Mouse (Mus musculus) hindbrain, embryonic 15.5 days (tissue): Measurements from ENCODE around the gene Ccdc186. TPM values are rescaled to one million over a fixed set of nuclear protein-coding genes. Genes with fewer than 3 reads are reported as not detected.

ENCODE experiments used
- ATAC-seq: fragments of 200-750 bp; cut with Nextera tagmentation; 2 replicates; pipeline ENCODE4 v1.8.0; 2017; ENCODE audit warnings: low read depth, moderate number of reproducible peaks, moderate TSS enrichment; ENCODE audit not compliant: low FRiP score
- H3K27ac ChIP-seq: fragments of 300-500 bp; sonication (generic); replicated peaks from 2 replicates; pipeline ENCODE4 v1.5.1; 2015; ENCODE audit warnings: mild to moderate bottlenecking, inconsistent platforms
- H3K27me3 ChIP-seq: fragments of 300-500 bp; sonication (generic); 2 replicates; pipeline ENCODE4 v1.6.1; 2015; ENCODE audit warnings: control low read depth, inconsistent platforms
- H3K36me3 ChIP-seq: fragments of 300-500 bp; sonication (generic); 2 replicates; pipeline ENCODE4 v1.6.1; 2015; ENCODE audit warnings: control low read depth, inconsistent platforms
- H3K4me1 ChIP-seq: fragments of 300-500 bp; sonication (generic); replicated peaks from 2 replicates; pipeline ENCODE4 v1.6.1; 2015; ENCODE audit warnings: control low read depth, inconsistent platforms
- H3K4me2 ChIP-seq: fragments of 300-500 bp; sonication (generic); 2 replicates; pipeline ENCODE4 v1.6.1; 2015; ENCODE audit warnings: moderate library complexity, mild to moderate bottlenecking, inconsistent platforms
- H3K4me3 ChIP-seq: fragments of 300-500 bp; sonication (generic); 2 replicates; pipeline ENCODE4 v1.5.1; 2015; ENCODE audit warnings: mild to moderate bottlenecking, inconsistent platforms
- H3K9ac ChIP-seq: fragments of 300-500 bp; sonication (generic); 2 replicates; pipeline ENCODE4 v1.6.1; 2015; ENCODE audit warnings: inconsistent platforms
- H3K9me3 ChIP-seq: fragments of 300-500 bp; sonication (generic); 2 replicates; pipeline ENCODE4 v1.6.1; 2016; ENCODE audit warnings: control low read depth, inconsistent platforms
- WGBS: fragments of 180-500 bp; shearing (Covaris S2); methylation state at CpG from one replicate; pipeline ENCODE4 v1.1.7; 2015; 5-methylcytosine and 5-hydroxymethylcytosine counted together
- polyA plus RNA-seq: library from polyadenylated mRNA; unstranded; fragments of >200 nt; fragmentation: Nextera tagmentation; extraction: Ambion mirVana; gene quantifications from 2 replicates; pipeline ENCODE4 v1.2.1, GENCODE M21; 2015

The Ccdc186 gene
- polyA plus RNA-seq, result 20.3 and 22.9 TPM in 2 replicates

DNA sequence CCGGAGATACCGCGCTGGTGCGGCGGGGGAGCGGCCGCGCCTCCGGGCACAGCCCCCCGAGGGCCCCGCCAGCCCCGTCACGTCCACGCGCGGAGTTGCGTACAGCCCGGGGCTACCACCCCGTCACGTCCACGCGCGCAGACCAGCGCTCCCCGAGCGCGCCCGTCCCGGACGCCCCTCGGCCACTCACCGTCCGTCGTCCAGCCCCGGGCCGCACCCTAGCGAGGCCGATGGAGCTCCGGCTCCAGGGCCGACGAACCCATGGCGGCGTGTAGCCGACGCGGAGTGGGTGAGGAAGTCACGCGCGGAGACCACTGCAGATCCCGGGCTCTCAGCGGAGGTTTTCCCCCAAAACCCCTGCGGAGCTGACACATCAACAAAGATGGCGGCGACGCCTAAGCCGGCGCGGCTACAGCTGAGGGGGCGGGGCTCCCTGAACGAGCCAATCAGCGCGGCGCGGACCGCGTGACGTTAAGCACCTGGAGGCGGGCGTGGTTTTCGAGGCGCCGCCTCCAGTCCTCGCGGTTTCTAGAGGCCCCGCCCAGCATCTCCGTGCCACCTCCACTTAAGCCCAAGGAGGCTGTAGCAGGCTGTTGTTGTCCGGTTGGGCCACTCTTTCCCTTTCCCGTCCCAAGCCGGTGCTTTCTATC lies at the start of gene Ccdc186:
TSS of gene Ccdc186 (minus strand) at position 393 of the 650 bp plus-strand sequence.
- peak within 1 kb of the TSS; percentile 85 for H3K27ac ChIP-seq
- peak within 1 kb of the TSS; percentile 74 for H3K4me3 ChIP-seq
- peak; percentile 98 for ATAC-seq
- peak within 1 kb of the TSS; percentile 70 for H3K4me2 ChIP-seq
- H3K36me3 ChIP-seq, result no peaks in the 10 kb centered on the region
- under 1% methylated on average over 79 of the region's 79 CpGs for WGBS
- H3K4me1 ChIP-seq, result peaks cover 44% of the 10 kb centered on the region
- peaks cover 3% of the 10 kb centered on the region; the same call in 1 of the 2 replicates for H3K27me3 ChIP-seq
- H3K9ac ChIP-seq, result peak within 1 kb of the TSS; percentile 83
- no peaks in the 10 kb centered on the region for H3K9me3 ChIP-seq

GRCm38 (mm10) chr19:56867701-56868100 lies 45.7 kb upstream of the Ccdc186 start:
- 69% methylated on average over 4 of the region's 4 CpGs for WGBS
- Histone ChIP-seq H3K4me2 (no peak overlapping the region), H3K4me1 (no peaks in the 10 kb centered on the region), H3K9ac (no peak overlapping the region), H3K9me3 (no peaks in the 10 kb centered on the region), H3K4me3 (no peak overlapping the region), H3K27ac (no peak overlapping the region), H3K36me3 (no peaks in the 10 kb centered on the region), H3K27me3 (peaks cover 15% of the 10 kb centered on the region)
- no peak; the same call in 1 of the 2 replicates for ATAC-seq

GRCm38 (mm10) chr19:56856455-56856854 lies 34.5 kb upstream of the Ccdc186 start:
- Histone ChIP-seq H3K4me2 (no peak overlapping the region), H3K27me3 (no peaks in the 10 kb centered on the region), H3K9me3 (no peaks in the 10 kb centered on the region), H3K9ac (no peak overlapping the region), H3K4me3 (no peak overlapping the region), H3K4me1 (no peaks in the 10 kb centered on the region), H3K36me3 (no peaks in the 10 kb centered on the region), H3K27ac (no peak overlapping the region)
- WGBS, result 63% methylated on average over 5 of the region's 5 CpGs
- ATAC-seq, result no peak

DNA sequence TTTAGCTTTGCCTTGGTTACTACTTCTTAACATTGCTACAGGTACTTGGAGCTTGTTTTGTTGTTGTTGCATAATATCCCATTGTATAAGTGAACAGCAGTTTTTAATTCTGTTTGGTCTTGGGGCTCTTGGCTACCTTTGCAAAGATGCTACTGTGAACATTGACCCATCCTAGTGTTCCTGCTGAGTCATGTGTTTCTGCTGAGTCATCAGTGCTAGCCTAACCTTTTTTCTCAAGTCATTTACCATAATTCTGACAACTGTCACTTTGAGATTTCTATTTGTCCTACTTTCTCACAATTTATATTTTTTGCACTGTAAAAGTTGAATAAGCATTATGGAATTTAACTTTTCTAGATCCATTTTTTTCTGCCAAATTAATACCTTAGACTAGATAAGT lies 30.6 kb upstream of the Ccdc186 start:
- H3K4me3 ChIP-seq, result no peak overlapping the region
- H3K36me3 ChIP-seq, result no peaks in the 10 kb centered on the region
- no peak for ATAC-seq
- no peak overlapping the region for H3K9ac ChIP-seq
- H3K4me2 ChIP-seq, result no peak overlapping the region
- H3K27me3 ChIP-seq, result no peaks in the 10 kb centered on the region
- no peaks in the 10 kb centered on the region for H3K4me1 ChIP-seq
- H3K27ac ChIP-seq, result no peak overlapping the region
- no peaks in the 10 kb centered on the region for H3K9me3 ChIP-seq

- H3K9me3 ChIP-seq, result no peaks in the 10 kb centered on the region
- no peaks in the 10 kb centered on the region for H3K27me3 ChIP-seq
- no peak for ATAC-seq
- no peak overlapping the region for H3K4me3 ChIP-seq
- WGBS, result 83% methylated on average over 12 of the region's 12 CpGs
- H3K36me3 ChIP-seq, result no peaks in the 10 kb centered on the region
- no peak overlapping the region for H3K27ac ChIP-seq
- H3K9ac ChIP-seq, result no peak overlapping the region
- no peaks in the 10 kb centered on the region for H3K4me1 ChIP-seq
- H3K4me2 ChIP-seq, result no peak overlapping the region
Observed at GRCm38 (mm10) chr19:56842974-56843373, 21.0 kb upstream of the Ccdc186 start.

DNA sequence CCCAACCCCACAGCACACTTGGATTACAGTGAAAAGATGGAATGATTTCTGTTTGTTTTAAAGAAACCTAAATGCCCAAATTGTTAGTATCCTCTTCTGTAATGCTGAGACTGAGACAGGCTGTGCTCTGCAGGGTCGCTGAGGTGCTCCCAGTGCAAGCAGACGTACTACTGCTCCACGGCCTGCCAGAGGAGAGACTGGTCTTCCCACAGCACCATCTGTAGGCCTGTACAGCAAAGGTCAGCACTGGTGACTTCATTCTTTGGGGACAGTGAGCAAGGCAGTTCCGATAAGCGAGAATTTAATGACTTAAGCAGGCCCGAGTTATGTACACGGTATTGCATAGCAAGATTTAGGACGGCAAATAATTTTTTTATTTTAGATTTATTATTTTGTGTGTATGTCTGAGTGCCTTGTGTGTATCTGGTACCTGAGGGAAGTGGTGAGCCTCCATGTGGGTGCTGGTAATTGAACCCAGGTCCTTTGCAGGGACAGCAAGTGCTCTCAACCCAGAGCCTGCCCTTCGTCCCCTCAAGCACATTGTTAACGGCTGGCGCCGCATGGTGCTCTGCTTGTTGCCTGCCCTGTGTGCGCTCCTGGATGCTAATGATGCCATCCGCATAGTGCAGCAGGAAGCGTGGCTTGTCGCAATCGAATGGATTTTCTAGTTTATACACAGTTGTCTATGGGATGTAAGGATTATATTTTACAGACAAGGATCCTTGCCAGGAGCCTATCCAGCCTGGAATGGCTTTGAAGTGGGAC lies 17.1 kb upstream of the Ccdc186 start:
- no peaks in the 10 kb centered on the region for H3K27me3 ChIP-seq
- H3K36me3 ChIP-seq, result no peaks in the 10 kb centered on the region
- no peaks in the 10 kb centered on the region for H3K9me3 ChIP-seq
- H3K4me2 ChIP-seq, result no peak overlapping the region
- WGBS, result 61% methylated on average over 17 of the region's 17 CpGs
- H3K4me3 ChIP-seq, result no peak overlapping the region
- H3K4me1 ChIP-seq, result no peaks in the 10 kb centered on the region
- no peak for ATAC-seq
- H3K27ac ChIP-seq, result no peak overlapping the region
- H3K9ac ChIP-seq, result no peak overlapping the region

- H3K4me1 ChIP-seq, result no peaks in the 10 kb centered on the region
- no peak overlapping the region for H3K4me2 ChIP-seq
- H3K36me3 ChIP-seq, result no peaks in the 10 kb centered on the region
- no peak overlapping the region for H3K27ac ChIP-seq
- no peak overlapping the region for H3K9ac ChIP-seq
- H3K4me3 ChIP-seq, result no peak overlapping the region
- H3K27me3 ChIP-seq, result no peaks in the 10 kb centered on the region
- WGBS, result 29% methylated on average over 9 of the region's 9 CpGs
- no peaks in the 10 kb centered on the region for H3K9me3 ChIP-seq
- no peak for ATAC-seq
Observed at GRCm38 (mm10) chr19:56835340-56835739, 13.3 kb upstream of the Ccdc186 start.

DNA sequence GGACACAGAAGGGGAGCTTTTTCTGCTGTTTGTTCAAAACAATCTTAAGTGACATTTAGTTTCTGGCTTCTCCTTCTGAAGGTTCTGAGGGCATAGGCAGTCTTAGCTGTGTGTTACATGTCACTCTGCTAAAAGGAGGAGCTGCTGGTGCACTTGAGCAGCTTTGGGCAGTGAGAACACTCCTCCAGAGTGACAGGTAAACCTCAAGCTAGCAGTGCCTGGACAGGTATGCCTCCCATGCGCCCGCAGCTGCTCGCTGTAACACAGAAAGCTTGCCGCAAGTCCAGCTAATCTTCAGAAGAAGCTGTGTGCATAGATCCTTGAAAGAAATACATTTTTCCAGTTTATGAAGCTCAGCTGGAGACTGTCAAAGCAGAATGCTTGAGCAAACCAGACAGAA lies 8.2 kb upstream of the Ccdc186 start:
- Histone ChIP-seq H3K9me3 (no peaks in the 10 kb centered on the region), H3K27me3 (no peaks in the 10 kb centered on the region), H3K4me1 (no peaks in the 10 kb centered on the region; the same call in 1 of the 2 replicates), H3K4me2 (no peak overlapping the region), H3K9ac (no peak overlapping the region), H3K36me3 (no peaks in the 10 kb centered on the region), H3K4me3 (no peak overlapping the region), H3K27ac (no peak overlapping the region)
- WGBS, result 86% methylated on average over 4 of the region's 4 CpGs
- ATAC-seq, result no peak

- WGBS, result 91% methylated on average over 9 of the region's 9 CpGs
- ATAC-seq, result no peak
- no peak overlapping the region for H3K9ac ChIP-seq
Observed at GRCm38 (mm10) chr19:56829267-56829666, 7.3 kb upstream of the Ccdc186 start.

DNA sequence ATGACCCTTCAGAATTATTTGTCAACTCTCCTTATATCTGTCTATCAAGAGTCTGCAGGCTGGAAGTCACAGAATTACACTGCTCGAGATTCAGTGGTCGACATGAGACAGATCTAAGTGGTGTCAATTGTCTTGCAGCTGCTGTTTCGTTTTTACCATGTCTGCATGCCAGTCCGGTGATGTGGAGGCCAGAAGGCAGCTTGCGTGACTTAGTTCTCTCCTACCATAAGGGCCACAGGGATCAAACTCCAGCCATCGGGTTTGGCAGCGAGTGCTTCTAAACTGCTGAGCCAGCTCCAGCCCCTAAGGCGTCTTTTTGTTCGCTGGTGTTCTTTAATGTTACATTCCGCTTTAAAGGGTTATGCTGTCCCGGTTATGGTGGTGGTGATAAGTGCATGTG lies 6.3 kb upstream of the Ccdc186 start:
- no peaks in the 10 kb centered on the region for H3K36me3 ChIP-seq
- no peak overlapping the region for H3K4me2 ChIP-seq
- 84% methylated on average over 11 of the region's 11 CpGs for WGBS
- H3K9me3 ChIP-seq, result no peaks in the 10 kb centered on the region
- no peak overlapping the region for H3K9ac ChIP-seq
- H3K4me3 ChIP-seq, result no peak overlapping the region
- H3K4me1 ChIP-seq, result no peaks in the 10 kb centered on the region; the same call in 1 of the 2 replicates
- ATAC-seq, result no peak
- H3K27ac ChIP-seq, result no peak overlapping the region
- H3K27me3 ChIP-seq, result peaks cover 3% of the 10 kb centered on the region; the same call in 1 of the 2 replicates

More at GRCm38 (mm10) chr19:56829267-56829666, 7.3 kb upstream of the Ccdc186 start:
- no peak overlapping the region for H3K4me2 ChIP-seq
- no peaks in the 10 kb centered on the region for H3K36me3 ChIP-seq
- no peaks in the 10 kb centered on the region for H3K9me3 ChIP-seq
- no peak overlapping the region for H3K4me3 ChIP-seq
- no peaks in the 10 kb centered on the region for H3K27me3 ChIP-seq
- H3K4me1 ChIP-seq, result no peaks in the 10 kb centered on the region; the same call in 1 of the 2 replicates
- no peak overlapping the region for H3K27ac ChIP-seq

- Histone ChIP-seq H3K9me3 (no peaks in the 10 kb centered on the region), H3K27me3 (peaks cover 3% of the 10 kb centered on the region; the same call in 1 of the 2 replicates), H3K4me3 (peak within 1 kb of the TSS; percentile 17), H3K36me3 (no peaks in the 10 kb centered on the region), H3K27ac (no peak within 1 kb of the TSS), H3K4me2 (peak within 1 kb of the TSS; percentile 51), H3K4me1 (peaks cover 6% of the 10 kb centered on the region), H3K9ac (no peak within 1 kb of the TSS)
- 63% methylated on average over 44 of the region's 44 CpGs for WGBS
- ATAC-seq, result no peak
Observed at GRCm38 (mm10) chr19:56826047-56826631, 4.1 kb upstream of the Ccdc186 start, which contains the start of gene Tdrd1. Gene Tdrd1, plus strand, starts transcription at chr19:56826209.

DNA sequence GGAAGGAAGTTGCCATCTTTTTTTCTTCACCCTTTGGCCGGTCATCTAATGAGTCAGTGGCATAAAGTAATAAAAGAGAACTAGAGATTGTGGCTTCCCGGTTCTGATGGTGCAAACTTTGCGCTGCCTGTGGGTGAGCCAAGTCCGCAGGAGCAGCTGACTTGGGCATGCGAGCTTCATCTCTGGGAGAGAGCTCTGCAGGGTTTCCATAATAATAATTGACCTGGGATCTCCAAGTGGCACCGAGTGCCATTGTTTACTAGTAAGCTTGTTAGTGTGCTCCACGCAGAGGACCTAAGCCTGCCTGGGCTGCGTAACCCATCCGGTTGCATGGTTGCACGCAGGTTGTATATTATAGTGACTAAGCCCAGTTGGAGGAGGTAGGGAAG lies 452 bp upstream of the Ccdc186 start:
- peaks cover 39% of the 10 kb centered on the region for H3K4me1 ChIP-seq
- H3K4me3 ChIP-seq, result peak overlapping the region; percentile 74
- H3K9ac ChIP-seq, result peak overlapping the region; percentile 46
- 0 out of 2 replicates have a peak overlapping the region, but pooled peaks have one; percentile 44 for H3K27ac ChIP-seq
- peak; percentile 48 for ATAC-seq
- peaks cover 3% of the 10 kb centered on the region; the same call in 1 of the 2 replicates for H3K27me3 ChIP-seq
- WGBS, result 16% methylated on average over 10 of the region's 10 CpGs
- no peaks in the 10 kb centered on the region for H3K36me3 ChIP-seq
- H3K9me3 ChIP-seq, result no peaks in the 10 kb centered on the region
- peak overlapping the region; percentile 70 for H3K4me2 ChIP-seq
